Mouse (Mus musculus): Measurements from ENCODE around the gene Pih1d2. TPM values are rescaled to one million over a fixed set of nuclear protein-coding genes. Genes with fewer than 3 reads are reported as not detected.
A peak's percentile ranks its signal among the peaks of the same experiment; 100 is the strongest.

The Pih1d2 gene
- polyA plus RNA-seq, 1 experiment from 2014 or later: 2.9 TPM

GRCm38 (mm10) chr9:50650503-50650902 is 33.4 kb downstream of the Pih1d2 start:
- ATAC-seq (ENCODE audit: low FRiP score, low TSS enrichment): no peak
- H3K36me3 ChIP-seq (ENCODE audit: control insufficient read depth, insufficient read depth, low read length): peaks cover 94% of the 10 kb centered on the region
- no peaks in the 10 kb centered on the region for H3K4me1 ChIP-seq (ENCODE audit: control insufficient read depth, insufficient read depth, low read length)
- no peak overlapping the region for H3K4me3 ChIP-seq (replicated peaks; ENCODE audit: low read depth, low read length)
- no peak for DNase-seq
- no peak overlapping the region for H3K9ac ChIP-seq (replicated peaks; ENCODE audit: low read length)
- no peak overlapping the region for H3K4me2 ChIP-seq (ENCODE audit: low read length)
- H3K27ac ChIP-seq (replicated peaks; ENCODE audit: low read depth, low read length): no peak overlapping the region
- no peaks in the 10 kb centered on the region for H3K27me3 ChIP-seq (ENCODE audit: control insufficient read depth, insufficient read depth, low read length)
- WGBS: 96% methylated on average over 10 of the region's 10 CpGs
- no peaks in the 10 kb centered on the region for H3K9me3 ChIP-seq (ENCODE audit: control insufficient read depth, low read length)

- peak; percentile 15 for DNase-seq
- 35% methylated on average over 5 of the region's 5 CpGs for WGBS
- ATAC-seq (ENCODE audit: low FRiP score, low TSS enrichment): no peak
These were observed 41.3 kb downstream of the Pih1d2 start for GRCm38 (mm10) chr9:50658391-50658790.

DNA sequence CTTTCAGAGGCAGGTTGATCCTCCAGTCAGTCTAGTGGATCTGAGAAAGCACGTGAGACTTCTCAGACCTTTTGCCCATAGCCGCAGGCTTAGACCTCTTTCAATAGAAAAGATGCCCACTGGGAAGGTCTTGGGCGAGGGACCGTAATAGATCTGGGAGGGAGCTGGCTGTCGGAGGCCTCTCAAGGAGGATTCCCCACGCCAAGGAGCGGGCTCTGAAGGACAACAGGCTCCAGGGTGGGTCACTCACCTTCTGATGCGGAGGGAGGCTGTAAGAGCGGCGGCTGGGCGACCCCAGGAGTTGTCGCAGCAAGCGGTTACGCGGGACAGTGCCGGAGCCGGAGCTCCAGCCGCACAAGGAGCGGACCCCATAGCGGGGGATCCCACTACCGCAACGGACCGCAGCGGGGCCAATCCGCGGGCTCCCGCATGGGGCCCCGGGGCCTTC is 41.8 kb downstream of the Pih1d2 start:
- WGBS: 0% methylated on average over 28 of the region's 28 CpGs
- ATAC-seq (ENCODE audit: low FRiP score, low TSS enrichment) (peak; percentile 49; the same call in 1 of the 2 replicates), DNase-seq (peak; percentile 53)
- H3K27ac ChIP-seq (replicated peaks; ENCODE audit: low read depth, low read length): peak overlapping the region; percentile 86
- H3K9ac ChIP-seq (replicated peaks; ENCODE audit: low read length): peak overlapping the region; percentile 90
- H3K27me3 ChIP-seq (ENCODE audit: control insufficient read depth, insufficient read depth, low read length): no peaks in the 10 kb centered on the region
- no peaks in the 10 kb centered on the region for H3K9me3 ChIP-seq (ENCODE audit: control insufficient read depth, low read length)
- peak overlapping the region; percentile 91 for H3K4me3 ChIP-seq (replicated peaks; ENCODE audit: low read depth, low read length)
- H3K4me2 ChIP-seq (ENCODE audit: low read length): peak overlapping the region; percentile 82
- H3K36me3 ChIP-seq (ENCODE audit: control insufficient read depth, insufficient read depth, low read length): peaks cover 38% of the 10 kb centered on the region
- peaks cover 12% of the 10 kb centered on the region; the same call in 1 of the 2 replicates for H3K4me1 ChIP-seq (ENCODE audit: control insufficient read depth, insufficient read depth, low read length)

More at GRCm38 (mm10) chr9:50658391-50658790, 41.3 kb downstream of the Pih1d2 start:
- Histone ChIP-seq H3K9me3 (ENCODE audit: control insufficient read depth, low read length) (no peaks in the 10 kb centered on the region), H3K27me3 (ENCODE audit: control insufficient read depth, insufficient read depth, low read length) (no peaks in the 10 kb centered on the region), H3K27ac (replicated peaks; ENCODE audit: low read depth, low read length) (peak overlapping the region; percentile 86), H3K4me3 (replicated peaks; ENCODE audit: low read depth, low read length) (peak overlapping the region; percentile 91), H3K4me2 (ENCODE audit: low read length) (peak overlapping the region; percentile 82), H3K9ac (replicated peaks; ENCODE audit: low read length) (peak overlapping the region; percentile 90), H3K36me3 (ENCODE audit: control insufficient read depth, insufficient read depth, low read length) (peaks cover 38% of the 10 kb centered on the region), H3K4me1 (ENCODE audit: control insufficient read depth, insufficient read depth, low read length) (peaks cover 12% of the 10 kb centered on the region; the same call in 1 of the 2 replicates)

GRCm38 (mm10) chr9:50659392-50660217 is 42.5 kb downstream of the Pih1d2 start, which contains the start of gene Dlat:
Dlat (minus strand) TSS chr9:50659780.
- H3K4me3 ChIP-seq (replicated peaks; ENCODE audit: low read depth, low read length): peak within 1 kb of the TSS; percentile 91
- no peaks in the 10 kb centered on the region for H3K9me3 ChIP-seq (ENCODE audit: control insufficient read depth, low read length)
- H3K27ac ChIP-seq (replicated peaks; ENCODE audit: low read depth, low read length): peak within 1 kb of the TSS; percentile 86
- H3K4me1 ChIP-seq (ENCODE audit: control insufficient read depth, insufficient read depth, low read length): peaks cover 12% of the 10 kb centered on the region; the same call in 1 of the 2 replicates
- ATAC-seq (ENCODE audit: low FRiP score, low TSS enrichment) (peak; percentile 92), DNase-seq (peak; percentile 93)
- peak within 1 kb of the TSS; percentile 90 for H3K9ac ChIP-seq (replicated peaks; ENCODE audit: low read length)
- no peaks in the 10 kb centered on the region for H3K27me3 ChIP-seq (ENCODE audit: control insufficient read depth, insufficient read depth, low read length)
- under 1% methylated on average over 63 of the region's 63 CpGs for WGBS
- peaks cover 38% of the 10 kb centered on the region for H3K36me3 ChIP-seq (ENCODE audit: control insufficient read depth, insufficient read depth, low read length)
- H3K4me2 ChIP-seq (ENCODE audit: low read length): peak within 1 kb of the TSS; percentile 82

DNA sequence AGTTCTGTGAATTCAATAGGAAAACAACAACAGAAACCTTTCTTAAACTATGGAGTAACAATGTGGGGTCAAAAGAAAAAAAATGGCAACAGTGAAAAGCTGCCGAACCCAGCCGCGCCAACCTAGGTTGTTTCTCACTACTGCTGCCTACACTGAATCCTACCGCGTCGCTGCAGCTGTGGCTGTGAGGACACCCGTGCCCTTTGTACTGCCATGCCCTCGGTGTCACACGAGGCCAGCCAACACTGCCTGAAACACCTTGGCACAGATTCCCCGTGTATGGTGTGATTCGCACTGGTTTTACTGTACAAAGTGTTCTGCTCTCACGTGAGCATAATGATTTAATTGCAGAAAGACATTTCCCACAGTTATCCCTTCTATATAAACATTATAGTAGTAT is 43.3 kb downstream of the Pih1d2 start:
- ATAC-seq (ENCODE audit: low FRiP score, low TSS enrichment) (no peak), DNase-seq (peak; percentile 29)
- Histone ChIP-seq H3K4me2 (ENCODE audit: low read length) (peak overlapping the region; percentile 82), H3K36me3 (ENCODE audit: control insufficient read depth, insufficient read depth, low read length) (peaks cover 40% of the 10 kb centered on the region), H3K27me3 (ENCODE audit: control insufficient read depth, insufficient read depth, low read length) (no peaks in the 10 kb centered on the region), H3K4me1 (ENCODE audit: control insufficient read depth, insufficient read depth, low read length) (peaks cover 12% of the 10 kb centered on the region; the same call in 1 of the 2 replicates), H3K4me3 (replicated peaks; ENCODE audit: low read depth, low read length) (peak overlapping the region; percentile 91), H3K9ac (replicated peaks; ENCODE audit: low read length) (peak overlapping the region; percentile 90; the same call in 1 of the 2 replicates), H3K9me3 (ENCODE audit: control insufficient read depth, low read length) (no peaks in the 10 kb centered on the region), H3K27ac (replicated peaks; ENCODE audit: low read depth, low read length) (no peak overlapping the region)
- WGBS: 24% methylated on average over 12 of the region's 12 CpGs

- DNase-seq (no peak), ATAC-seq (ENCODE audit: low FRiP score, low TSS enrichment) (no peak)
- Histone ChIP-seq H3K4me3 (replicated peaks; ENCODE audit: low read depth, low read length) (no peak overlapping the region), H3K9ac (replicated peaks; ENCODE audit: low read length) (no peak overlapping the region), H3K4me2 (ENCODE audit: low read length) (no peak overlapping the region), H3K9me3 (ENCODE audit: control insufficient read depth, low read length) (no peaks in the 10 kb centered on the region), H3K27ac (replicated peaks; ENCODE audit: low read depth, low read length) (no peak overlapping the region), H3K36me3 (ENCODE audit: control insufficient read depth, insufficient read depth, low read length) (peaks cover 61% of the 10 kb centered on the region), H3K27me3 (ENCODE audit: control insufficient read depth, insufficient read depth, low read length) (no peaks in the 10 kb centered on the region), H3K4me1 (ENCODE audit: control insufficient read depth, insufficient read depth, low read length) (peaks cover 4% of the 10 kb centered on the region; the same call in 1 of the 2 replicates)
- 91% methylated on average over 5 of the region's 5 CpGs for WGBS
These were observed 47.7 kb downstream of the Pih1d2 start for GRCm38 (mm10) chr9:50664826-50665225.

DNA sequence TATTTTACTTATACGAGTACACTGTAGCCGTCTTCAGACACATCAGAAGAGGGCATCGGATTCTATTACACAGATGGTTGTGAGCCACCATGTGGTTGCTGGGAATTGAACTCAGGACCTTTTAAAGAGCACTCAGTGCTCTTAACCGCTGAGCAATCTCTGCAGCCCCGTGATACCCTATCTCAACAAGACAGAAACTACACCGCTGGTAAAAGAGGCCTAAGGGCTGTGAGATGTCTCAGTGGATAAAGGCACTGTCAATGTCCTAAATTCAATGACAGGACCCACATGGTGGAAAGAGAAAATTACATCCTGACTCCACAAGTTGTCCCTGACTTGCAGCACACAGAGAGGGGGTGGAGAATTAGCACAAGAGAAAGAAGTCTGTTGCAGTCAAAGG is 49.3 kb downstream of the Pih1d2 start:
- Histone ChIP-seq H3K4me3 (replicated peaks; ENCODE audit: low read depth, low read length) (no peak overlapping the region), H3K9ac (replicated peaks; ENCODE audit: low read length) (no peak overlapping the region), H3K9me3 (ENCODE audit: control insufficient read depth, low read length) (no peaks in the 10 kb centered on the region), H3K27me3 (ENCODE audit: control insufficient read depth, insufficient read depth, low read length) (no peaks in the 10 kb centered on the region), H3K4me2 (ENCODE audit: low read length) (no peak overlapping the region), H3K4me1 (ENCODE audit: control insufficient read depth, insufficient read depth, low read length) (no peaks in the 10 kb centered on the region), H3K36me3 (ENCODE audit: control insufficient read depth, insufficient read depth, low read length) (peaks cover 65% of the 10 kb centered on the region), H3K27ac (replicated peaks; ENCODE audit: low read depth, low read length) (no peak overlapping the region)
- DNase-seq (no peak), ATAC-seq (ENCODE audit: low FRiP score, low TSS enrichment) (no peak)
- 87% methylated on average over 6 of the region's 6 CpGs for WGBS

DNA sequence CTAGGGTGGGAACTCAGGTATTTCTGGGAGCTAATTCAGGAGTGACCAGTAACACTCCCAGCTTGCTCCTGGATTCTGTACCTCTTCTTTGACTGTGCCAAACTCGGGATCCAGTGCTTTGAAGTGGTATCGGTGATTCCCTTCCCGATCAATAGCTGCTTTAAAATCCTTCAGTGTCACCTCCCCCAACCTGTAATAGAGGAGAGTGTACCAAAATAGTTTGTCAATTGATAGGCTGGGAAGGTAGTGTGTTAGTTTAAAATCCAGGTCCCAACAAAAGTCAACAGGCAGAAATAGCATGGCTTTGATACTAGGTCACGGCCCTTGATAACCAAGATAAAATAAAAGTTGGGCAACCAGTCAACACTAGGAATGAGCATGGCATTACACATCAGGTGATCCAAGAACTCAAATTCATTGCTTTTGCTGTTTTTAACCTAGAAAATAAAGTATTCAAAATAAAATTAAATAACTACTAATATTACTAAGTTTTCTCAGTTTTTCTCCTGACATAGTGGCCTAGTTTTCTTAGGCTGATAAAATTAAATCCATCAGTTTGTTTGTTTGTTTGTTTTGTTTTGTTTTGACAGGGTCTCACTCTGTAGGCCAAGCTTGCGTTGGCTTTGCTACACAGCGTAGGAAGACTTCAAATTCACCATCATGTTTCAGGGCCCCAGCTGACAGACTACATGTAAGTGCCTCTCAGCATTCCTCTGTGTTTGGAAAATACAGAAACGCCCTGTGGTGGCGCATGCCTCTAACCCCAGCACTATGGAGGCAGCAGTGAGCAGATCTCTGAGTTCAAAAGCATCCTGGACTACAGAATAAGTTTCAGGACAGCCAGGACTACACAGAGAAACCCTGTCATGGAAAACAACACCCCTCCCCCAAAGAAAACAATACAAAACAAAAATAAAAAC is 50.7 kb downstream of the Pih1d2 start:
- H3K27ac ChIP-seq (replicated peaks; ENCODE audit: low read depth, low read length): no peak overlapping the region
- no peak overlapping the region for H3K4me2 ChIP-seq (ENCODE audit: low read length)
- no peaks in the 10 kb centered on the region for H3K9me3 ChIP-seq (ENCODE audit: control insufficient read depth, low read length)
- ATAC-seq (ENCODE audit: low FRiP score, low TSS enrichment): no peak
- 85% methylated on average over 8 of the region's 8 CpGs for WGBS
- no peaks in the 10 kb centered on the region for H3K4me1 ChIP-seq (ENCODE audit: control insufficient read depth, insufficient read depth, low read length)
- peaks cover 67% of the 10 kb centered on the region for H3K36me3 ChIP-seq (ENCODE audit: control insufficient read depth, insufficient read depth, low read length)
- H3K9ac ChIP-seq (replicated peaks; ENCODE audit: low read length): no peak overlapping the region
- DNase-seq: no peak
- no peak overlapping the region for H3K4me3 ChIP-seq (replicated peaks; ENCODE audit: low read depth, low read length)
- no peaks in the 10 kb centered on the region for H3K27me3 ChIP-seq (ENCODE audit: control insufficient read depth, insufficient read depth, low read length)

All from midbrain, embryonic 14.5 days (tissue).